Mouse (Mus musculus) frontal cortex, postnatal 25 days (tissue): ENCODE measurements around the gene Zfp738.
"Not testable (repeated sequence)": the region's sequence is repeated elsewhere in the genome, so short reads cannot be mapped to it uniquely, and the experiment has no call there.

Source experiments
- DNase-seq, 2 experiments: peaks; one replicate each; pipeline ENCODE4 v3.0.0; 2022; ENCODE audit warnings: low spot score in 2 of 2

The Zfp738 gene

DNA sequence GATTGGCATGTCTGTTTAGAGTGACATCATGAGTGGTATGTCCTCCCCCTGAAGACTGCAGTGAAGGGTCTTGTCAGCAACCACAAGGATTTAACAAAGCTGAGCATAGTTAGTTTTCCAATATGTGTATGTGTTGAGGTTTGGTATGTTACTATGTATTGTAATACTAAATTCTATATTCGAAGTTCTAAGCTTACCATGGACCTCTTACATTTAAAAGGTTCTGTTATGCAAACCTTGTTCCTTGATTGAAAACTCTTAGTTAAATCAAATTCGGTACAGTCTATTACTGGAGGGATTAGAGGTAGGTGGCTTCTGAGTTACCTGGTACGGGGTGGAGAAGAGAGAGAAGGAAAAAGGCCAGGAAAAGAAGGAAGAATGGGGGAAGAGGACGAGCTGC lies at the start of gene Zfp738:
Gene Zfp738, minus strand, starts transcription at position 101 of the 400 bp plus-strand sequence.
- DNase-seq: no peak

DNA sequence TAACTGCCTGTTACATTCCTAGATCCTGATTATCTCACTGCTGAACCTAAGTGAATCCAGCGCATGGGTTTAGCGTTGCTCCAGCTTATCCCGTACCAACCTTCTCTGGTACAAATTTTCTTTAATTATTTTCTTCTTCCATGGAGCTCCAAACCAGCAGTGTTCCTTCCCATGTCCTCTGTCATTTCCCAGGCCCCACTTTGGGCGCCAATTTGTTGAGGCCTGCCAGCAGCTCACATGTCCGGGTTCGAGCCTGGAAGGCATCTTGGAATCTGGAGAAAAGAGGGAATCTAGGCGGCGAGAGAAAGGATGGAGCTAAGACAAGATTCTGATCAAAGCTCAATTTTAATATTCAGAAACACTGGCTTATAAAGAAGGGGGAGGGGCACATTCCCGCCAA lies 47.5 kb upstream of the Zfp738 start:
- not testable (repeated sequence) for DNase-seq

DNA sequence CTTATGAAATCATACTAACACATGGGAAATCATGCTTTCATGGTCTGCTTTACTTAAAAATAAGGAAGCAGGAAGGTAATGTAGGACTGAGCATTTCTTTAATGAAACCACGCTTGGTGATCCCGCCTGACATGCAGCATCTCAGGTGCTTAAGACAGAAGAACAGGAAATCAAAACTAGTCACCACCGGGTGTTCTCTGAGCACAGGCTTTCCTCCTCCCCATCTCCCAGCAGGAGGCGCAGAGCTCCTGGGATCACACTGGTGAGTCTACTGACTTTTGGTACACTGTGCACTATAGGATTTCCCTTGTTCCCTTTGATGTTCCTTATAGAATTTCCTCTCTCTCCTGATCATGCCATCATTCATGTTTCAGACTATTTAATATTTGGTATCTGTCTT lies 42.6 kb upstream of the Zfp738 start:
- DNase-seq: not testable (repeated sequence)

GRCm38 (mm10) chr13:67728641-67729318 lies 41.9 kb upstream of the Zfp738 start, which contains the start of gene Zfp65:
Gene Zfp65, minus strand, starts transcription at chr13:67729173.
- peak; percentile 41 to 53 for DNase-seq

GRCm38 (mm10) chr13:67728106-67728505 lies 41.2 kb upstream of the Zfp738 start:
- no peak for DNase-seq

DNA sequence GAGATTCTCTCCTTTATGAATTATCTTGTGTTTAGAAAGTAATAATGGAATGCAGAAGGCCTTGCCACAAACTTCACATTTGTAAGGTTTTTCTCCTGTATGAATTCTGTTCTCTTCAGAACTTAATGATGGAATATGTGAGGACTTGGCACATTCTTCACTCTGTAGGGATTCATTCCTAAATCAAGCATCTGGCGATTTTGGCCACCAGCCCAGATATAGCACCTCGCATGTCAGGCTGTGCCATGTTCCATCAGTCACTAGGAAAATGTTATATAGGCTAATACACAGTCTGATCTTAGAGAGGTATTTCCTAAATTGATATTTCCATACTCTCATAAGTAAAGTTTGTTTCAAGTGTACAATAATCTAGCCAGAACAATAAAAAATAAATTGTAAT lies 38.5 kb upstream of the Zfp738 start:
- DNase-seq: not testable (repeated sequence)

DNA sequence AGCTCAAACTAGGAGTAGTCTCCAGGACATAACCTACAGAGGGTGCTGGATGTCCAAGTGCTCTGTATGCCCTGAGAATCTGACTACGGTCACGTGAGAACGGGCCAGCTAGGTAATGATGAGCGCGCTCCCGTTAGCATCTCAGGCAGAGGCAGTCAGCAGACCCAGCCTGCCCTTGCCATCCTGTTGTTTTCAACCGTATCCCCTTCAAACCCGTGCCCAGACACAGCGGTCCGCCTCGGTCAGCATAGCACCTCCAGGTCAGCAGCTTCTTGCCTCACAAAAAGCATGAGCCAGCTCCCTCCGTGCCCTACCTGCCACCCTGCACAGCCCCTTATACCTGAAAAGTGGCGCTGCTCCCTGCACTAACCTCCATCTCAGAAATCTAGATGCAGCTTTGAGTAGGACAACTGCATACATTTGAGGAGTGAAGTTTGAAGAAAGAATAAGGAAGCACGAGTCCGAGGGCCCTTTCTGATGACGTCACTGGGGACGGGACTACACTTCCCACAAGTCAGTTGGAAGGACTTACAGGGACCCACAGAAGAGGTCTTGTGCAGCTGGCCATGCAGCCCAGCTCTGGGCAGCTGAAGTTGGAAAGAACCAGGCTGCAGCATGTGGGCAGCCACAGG lies 37.1 kb upstream of the Zfp738 start:
- DNase-seq: peak; percentile 77 to 84

GRCm38 (mm10) chr13:67683841-67684240 lies 3.0 kb downstream of the Zfp738 start:
- not testable (repeated sequence) for DNase-seq

GRCm38 (mm10) chr13:67682959-67683735 lies 3.7 kb downstream of the Zfp738 start:
- DNase-seq: peak; percentile 66 to 75

DNA sequence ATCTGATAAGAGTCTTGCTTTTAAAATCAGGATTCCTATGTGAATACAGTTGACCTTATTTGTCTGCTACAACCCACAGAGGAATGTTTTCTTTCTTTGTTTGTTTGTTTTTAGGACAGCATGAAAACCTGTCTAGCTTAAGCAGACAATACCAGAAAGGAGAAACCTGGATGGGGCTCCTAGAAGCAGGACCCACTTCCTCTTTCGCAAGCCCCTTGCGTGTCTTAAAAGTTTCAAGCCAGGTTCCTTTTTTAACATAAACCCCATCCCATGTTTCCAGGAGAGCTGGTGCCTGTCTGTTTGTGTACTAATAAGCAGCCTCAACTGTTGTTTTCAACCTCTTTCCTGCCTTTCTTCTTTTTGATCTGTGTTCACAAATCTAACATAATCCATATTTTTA lies 12.0 kb downstream of the Zfp738 start:
- DNase-seq: no peak

GRCm38 (mm10) chr13:67652496-67652895 lies 34.4 kb downstream of the Zfp738 start:
- DNase-seq: no peak

DNA sequence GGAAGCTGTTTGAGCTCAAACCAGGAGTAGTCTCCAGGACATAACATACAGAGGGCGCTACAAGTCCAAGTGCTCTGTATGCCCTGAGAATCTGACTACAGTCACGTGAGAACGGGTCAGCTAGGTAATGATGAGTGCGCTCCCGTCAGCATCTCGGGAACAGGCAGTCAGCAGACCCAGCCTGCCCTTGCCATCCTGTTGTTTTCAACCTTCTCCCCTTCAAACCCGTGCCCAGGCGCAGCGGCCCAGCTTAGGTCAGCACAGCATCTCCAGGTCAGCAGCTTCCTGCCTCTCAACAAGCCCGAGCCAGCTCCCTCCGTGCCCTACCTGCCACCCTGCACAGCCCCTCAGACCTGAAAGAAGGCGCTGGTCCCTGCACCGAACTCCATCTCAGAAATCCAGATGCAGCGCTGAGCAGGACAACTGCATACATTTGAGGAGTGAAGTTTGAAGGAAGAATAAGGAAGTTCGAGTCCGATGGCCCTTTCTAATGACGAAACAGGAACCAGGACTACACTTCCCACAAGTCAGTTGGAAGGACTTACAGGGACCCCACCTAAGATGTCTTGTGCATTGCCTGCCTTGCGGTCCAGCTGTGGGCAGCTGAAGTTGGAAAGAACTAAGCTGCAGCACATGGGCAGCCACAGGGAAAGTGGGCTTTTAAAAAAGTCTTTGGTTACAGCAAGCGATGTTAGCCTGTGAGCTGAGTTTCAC lies 49.4 kb downstream of the Zfp738 start, which contains the start of the genes Gm49345 and Zfp729a:
Gene Gm49345, minus strand, starts transcription at position 476 of the 714 bp plus-strand sequence.
Gene Zfp729a, minus strand, starts transcription at position 498 of the 714 bp plus-strand sequence.
- DNase-seq: peak; percentile 64 to 77

- no peak for DNase-seq
These were observed 76.8 kb downstream of the Zfp738 start for GRCm38 (mm10) chr13:67610108-67610507.

- DNase-seq: peak; percentile 82 to 89
These were observed 77.6 kb downstream of the Zfp738 start, which contains the start of gene Zfp729b for GRCm38 (mm10) chr13:67609066-67609876. Gene Zfp729b, minus strand, starts transcription at chr13:67609707.
